Mouse (Mus musculus): Measurements from ENCODE around the gene Ssbp2. TPM values are rescaled to one million over a fixed set of nuclear protein-coding genes. Genes with fewer than 3 reads are reported as not detected.

Ssbp2 gene
- polyA plus RNA-seq, 1 experiment from 2014 or later = 30.1 TPM

- Histone ChIP-seq H3K4me3 (ENCODE audit: low read depth, low read length) (no peak overlapping the region), H3K27me3 (replicated peaks; ENCODE audit: control insufficient read depth, insufficient read depth, low read length) (no peaks in the 10 kb centered on the region), H3K9ac (ENCODE audit: low read depth, low read length) (no peak overlapping the region), H3K9me3 (ENCODE audit: control insufficient read depth) (no peaks in the 10 kb centered on the region), H3K36me3 (ENCODE audit: control insufficient read depth, insufficient read depth) (no peaks in the 10 kb centered on the region), H3K27ac (ENCODE audit: low read depth, low read length) (no peak overlapping the region), H3K4me2 (replicated peaks; ENCODE audit: low read depth) (no peak overlapping the region), H3K4me1 (replicated peaks; ENCODE audit: control insufficient read depth, insufficient read depth, low read length) (no peaks in the 10 kb centered on the region)
- ATAC-seq = no peak
- no peak for TF ChIP-seq CTCF (IDR thresholded peaks at IDR 0.05; ENCODE audit: low read depth)
- 66% methylated on average over 4 of the region's 4 CpGs for WGBS
These were observed 594 bp upstream of the Ssbp2 start for GRCm38 (mm10) chr13:91459489-91459888.

DNA sequence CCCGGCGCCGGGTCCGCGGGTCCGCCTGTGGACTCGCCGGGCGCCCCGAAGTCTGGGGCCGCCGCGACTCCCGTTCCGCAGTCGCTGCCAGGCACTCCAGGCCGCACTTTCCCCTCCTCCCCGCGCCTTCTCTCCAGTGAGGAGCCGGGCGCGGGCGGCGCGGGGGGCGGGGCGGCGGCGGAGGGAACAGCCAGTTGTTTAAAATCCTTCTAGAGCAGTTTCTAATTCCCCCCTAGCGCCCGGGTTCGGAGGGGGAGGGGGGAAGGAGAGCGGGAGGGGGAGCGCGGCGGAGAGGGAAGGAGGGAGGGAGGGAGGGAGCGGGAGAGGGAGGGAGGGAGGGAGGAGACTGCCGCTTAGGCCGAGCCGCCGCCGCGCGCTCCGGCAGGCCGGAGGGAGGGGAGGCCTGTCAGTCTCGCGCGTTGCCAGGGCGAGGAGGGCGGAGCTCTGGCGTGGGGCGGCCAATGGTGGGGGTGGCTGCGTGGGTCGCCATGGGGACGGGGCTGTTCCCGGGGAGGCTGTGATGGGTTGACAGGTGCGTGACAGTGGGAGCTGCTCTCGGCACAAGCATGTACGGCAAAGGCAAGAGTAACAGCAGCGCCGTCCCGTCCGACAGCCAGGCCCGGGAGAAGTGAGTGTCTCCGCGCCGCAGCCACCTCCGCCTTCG is 670 bp downstream of the Ssbp2 start:
- ATAC-seq = peak; percentile 96
- Histone ChIP-seq H3K36me3 (ENCODE audit: control insufficient read depth, insufficient read depth) (no peaks in the 10 kb centered on the region), H3K27ac (ENCODE audit: low read depth, low read length) (peak overlapping the region; percentile 80), H3K9me3 (ENCODE audit: control insufficient read depth) (no peaks in the 10 kb centered on the region), H3K4me3 (ENCODE audit: low read depth, low read length) (peak overlapping the region; percentile 90), H3K4me2 (replicated peaks; ENCODE audit: low read depth) (peak overlapping the region; percentile 98), H3K9ac (ENCODE audit: low read depth, low read length) (peak overlapping the region; percentile 71), H3K4me1 (replicated peaks; ENCODE audit: control insufficient read depth, insufficient read depth, low read length) (no peaks in the 10 kb centered on the region), H3K27me3 (replicated peaks; ENCODE audit: control insufficient read depth, insufficient read depth, low read length) (no peaks in the 10 kb centered on the region)
- no peak for TF ChIP-seq CTCF (IDR thresholded peaks at IDR 0.05; ENCODE audit: low read depth)
- 0% methylated on average over 38 of the region's 70 CpGs for WGBS

GRCm38 (mm10) chr13:91461299-91461698 is 1.2 kb downstream of the Ssbp2 start:
- Histone ChIP-seq H3K4me1 (replicated peaks; ENCODE audit: control insufficient read depth, insufficient read depth, low read length) (no peaks in the 10 kb centered on the region), H3K36me3 (ENCODE audit: control insufficient read depth, insufficient read depth) (no peaks in the 10 kb centered on the region), H3K4me2 (replicated peaks; ENCODE audit: low read depth) (peak overlapping the region; percentile 98), H3K4me3 (ENCODE audit: low read depth, low read length) (peak overlapping the region; percentile 90), H3K9me3 (ENCODE audit: control insufficient read depth) (no peaks in the 10 kb centered on the region), H3K27me3 (replicated peaks; ENCODE audit: control insufficient read depth, insufficient read depth, low read length) (no peaks in the 10 kb centered on the region), H3K27ac (ENCODE audit: low read depth, low read length) (peak overlapping the region; percentile 67), H3K9ac (ENCODE audit: low read depth, low read length) (peak overlapping the region; percentile 71)
- ATAC-seq = 0 out of 2 replicates have a peak, but pooled peaks have one; percentile 1
- no peak for TF ChIP-seq CTCF (IDR thresholded peaks at IDR 0.05; ENCODE audit: low read depth)
- 1% methylated on average over 39 of the region's 61 CpGs for WGBS

GRCm38 (mm10) chr13:91461711-91462351 is 1.7 kb downstream of the Ssbp2 start:
- Histone ChIP-seq H3K36me3 (ENCODE audit: control insufficient read depth, insufficient read depth) (no peaks in the 10 kb centered on the region), H3K4me3 (ENCODE audit: low read depth, low read length) (peak overlapping the region; percentile 90), H3K9me3 (ENCODE audit: control insufficient read depth) (no peaks in the 10 kb centered on the region), H3K27ac (ENCODE audit: low read depth, low read length) (peak overlapping the region; percentile 67), H3K4me2 (replicated peaks; ENCODE audit: low read depth) (peak overlapping the region; percentile 98), H3K27me3 (replicated peaks; ENCODE audit: control insufficient read depth, insufficient read depth, low read length) (no peaks in the 10 kb centered on the region), H3K9ac (ENCODE audit: low read depth, low read length) (peak overlapping the region; percentile 71), H3K4me1 (replicated peaks; ENCODE audit: control insufficient read depth, insufficient read depth, low read length) (no peaks in the 10 kb centered on the region)
- 0 out of 2 replicates have a peak, but pooled peaks have one; percentile 1 for ATAC-seq
- under 1% methylated on average over 55 of the region's 77 CpGs for WGBS
- no peak for TF ChIP-seq CTCF (IDR thresholded peaks at IDR 0.05; ENCODE audit: low read depth)

GRCm38 (mm10) chr13:91462395-91462794 is 2.3 kb downstream of the Ssbp2 start:
- 20% methylated on average over 2 of the region's 2 CpGs for WGBS
- ATAC-seq = no peak

DNA sequence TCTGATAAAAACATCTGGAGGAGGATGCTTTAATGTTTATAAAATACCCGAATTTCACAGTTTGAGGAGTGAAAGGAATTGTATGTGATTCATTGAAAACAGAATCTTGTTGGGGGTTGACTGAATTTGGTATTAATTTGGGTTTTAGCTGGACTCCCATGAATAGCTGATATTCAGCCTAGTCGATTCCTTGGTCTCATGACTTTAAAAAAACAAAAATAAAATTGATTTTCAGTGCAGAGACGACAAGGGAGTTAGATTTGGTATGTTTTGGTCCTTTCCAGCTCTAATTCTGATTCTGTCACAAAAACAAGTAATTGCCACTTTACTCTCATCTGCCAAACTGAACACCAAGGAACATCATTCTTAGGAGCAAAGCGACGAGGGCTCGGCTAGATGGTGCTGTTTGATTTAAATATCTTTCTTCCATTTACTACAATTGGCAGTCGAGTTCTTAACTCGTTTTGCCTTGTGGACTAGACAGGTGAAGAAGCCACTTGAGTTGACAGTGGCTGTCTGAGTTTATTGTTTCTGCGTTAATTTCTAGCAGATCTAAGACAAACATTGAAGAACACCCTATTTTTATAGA is 2.9 kb downstream of the Ssbp2 start:
- no peak overlapping the region; the same call in 1 of the 2 replicates for H3K4me2 ChIP-seq (replicated peaks; ENCODE audit: low read depth)
- 29% methylated on average over 9 of the region's 9 CpGs for WGBS
- H3K27me3 ChIP-seq (replicated peaks; ENCODE audit: control insufficient read depth, insufficient read depth, low read length) = no peaks in the 10 kb centered on the region
- H3K9ac ChIP-seq (ENCODE audit: low read depth, low read length) = no peak overlapping the region
- no peak for ATAC-seq
- no peaks in the 10 kb centered on the region for H3K9me3 ChIP-seq (ENCODE audit: control insufficient read depth)
- H3K4me1 ChIP-seq (replicated peaks; ENCODE audit: control insufficient read depth, insufficient read depth, low read length) = no peaks in the 10 kb centered on the region
- peak; percentile 56 for TF ChIP-seq CTCF (IDR thresholded peaks at IDR 0.05; ENCODE audit: low read depth)
- H3K4me3 ChIP-seq (ENCODE audit: low read depth, low read length) = peak overlapping the region; percentile 90; the same call in 1 of the 2 replicates
- H3K27ac ChIP-seq (ENCODE audit: low read depth, low read length) = no peak overlapping the region
- H3K36me3 ChIP-seq (ENCODE audit: control insufficient read depth, insufficient read depth) = no peaks in the 10 kb centered on the region

More at GRCm38 (mm10) chr13:91462395-91462794, 2.3 kb downstream of the Ssbp2 start:
- TF ChIP-seq CTCF (IDR thresholded peaks at IDR 0.05; ENCODE audit: low read depth) = no peak
- Histone ChIP-seq H3K4me1 (replicated peaks; ENCODE audit: control insufficient read depth, insufficient read depth, low read length) (no peaks in the 10 kb centered on the region), H3K4me3 (ENCODE audit: low read depth, low read length) (peak overlapping the region; percentile 90), H3K9ac (ENCODE audit: low read depth, low read length) (no peak overlapping the region), H3K36me3 (ENCODE audit: control insufficient read depth, insufficient read depth) (no peaks in the 10 kb centered on the region), H3K4me2 (replicated peaks; ENCODE audit: low read depth) (peak overlapping the region; percentile 98), H3K27me3 (replicated peaks; ENCODE audit: control insufficient read depth, insufficient read depth, low read length) (no peaks in the 10 kb centered on the region), H3K9me3 (ENCODE audit: control insufficient read depth) (no peaks in the 10 kb centered on the region), H3K27ac (ENCODE audit: low read depth, low read length) (no peak overlapping the region)
